Mouse (Mus musculus): Measurements from ENCODE around the gene Ak9. TPM values are rescaled to one million over a fixed set of nuclear protein-coding genes. Genes with fewer than 3 reads are reported as not detected.

The Ak9 gene
- polyA plus RNA-seq, 1 experiment from 2014 or later = 0.03 TPM

- no peaks in the 10 kb centered on the region for H3K4me1 ChIP-seq (ENCODE audit: control insufficient read depth, insufficient read depth, low read length)
- H3K9ac ChIP-seq (ENCODE audit: low read length) = no peak overlapping the region
- H3K36me3 ChIP-seq (ENCODE audit: control insufficient read depth, insufficient read depth, low read length) = no peaks in the 10 kb centered on the region
- no peak for ATAC-seq (ENCODE audit: insufficient number of reproducible peaks, low FRiP score, low TSS enrichment, low read depth)
- H3K27ac ChIP-seq (replicated peaks; ENCODE audit: low read depth, low read length) = no peak overlapping the region
- no peaks in the 10 kb centered on the region for H3K9me3 ChIP-seq (ENCODE audit: control insufficient read depth, low read length)
- H3K4me2 ChIP-seq (ENCODE audit: low read depth, severe bottlenecking) = no peak overlapping the region
- H3K4me3 ChIP-seq (ENCODE audit: low read depth, low read length) = no peak overlapping the region
- no peak for DNase-seq (ENCODE audit: low spot score)
- no peaks in the 10 kb centered on the region for H3K27me3 ChIP-seq (ENCODE audit: control insufficient read depth, insufficient read depth, low read length)
- WGBS = 80% methylated on average over 1 of the region's 1 CpGs
These were observed 3.6 kb upstream of the Ak9 start for GRCm38 (mm10) chr10:41300161-41300560.

GRCm38 (mm10) chr10:41302689-41303431 lies 920 bp upstream of the Ak9 start, which contains the start of gene Fig4:
Gene Fig4 (minus strand): TSS chr10:41303260.
- Histone ChIP-seq H3K4me2 (ENCODE audit: low read depth, severe bottlenecking) (peak within 1 kb of the TSS; percentile 88), H3K27me3 (ENCODE audit: control insufficient read depth, insufficient read depth, low read length) (no peaks in the 10 kb centered on the region), H3K27ac (replicated peaks; ENCODE audit: low read depth, low read length) (0 out of 2 replicates have a peak within 1 kb of the TSS, but pooled peaks have one; percentile 21), H3K9ac (ENCODE audit: low read length) (peak within 1 kb of the TSS; percentile 69), H3K9me3 (ENCODE audit: control insufficient read depth, low read length) (no peaks in the 10 kb centered on the region), H3K36me3 (ENCODE audit: control insufficient read depth, insufficient read depth, low read length) (no peaks in the 10 kb centered on the region), H3K4me3 (ENCODE audit: low read depth, low read length) (peak within 1 kb of the TSS; percentile 89), H3K4me1 (ENCODE audit: control insufficient read depth, insufficient read depth, low read length) (no peaks in the 10 kb centered on the region)
- WGBS = under 1% methylated on average over 38 of the region's 38 CpGs
- peak; percentile 83 for ATAC-seq (ENCODE audit: insufficient number of reproducible peaks, low FRiP score, low TSS enrichment, low read depth)
- DNase-seq (ENCODE audit: low spot score) = peak; percentile 90

GRCm38 (mm10) chr10:41304961-41305455 lies 1.2 kb downstream of the Ak9 start:
- DNase-seq (ENCODE audit: low spot score) = no peak
- Histone ChIP-seq H3K4me3 (ENCODE audit: low read depth, low read length) (no peak overlapping the region), H3K9me3 (ENCODE audit: control insufficient read depth, low read length) (no peaks in the 10 kb centered on the region), H3K36me3 (ENCODE audit: control insufficient read depth, insufficient read depth, low read length) (no peaks in the 10 kb centered on the region), H3K4me1 (ENCODE audit: control insufficient read depth, insufficient read depth, low read length) (no peaks in the 10 kb centered on the region), H3K27ac (replicated peaks; ENCODE audit: low read depth, low read length) (no peak overlapping the region), H3K9ac (ENCODE audit: low read length) (no peak overlapping the region), H3K4me2 (ENCODE audit: low read depth, severe bottlenecking) (no peak overlapping the region), H3K27me3 (ENCODE audit: control insufficient read depth, insufficient read depth, low read length) (no peaks in the 10 kb centered on the region)
- WGBS = 72% methylated on average over 9 of the region's 9 CpGs
- ATAC-seq (ENCODE audit: insufficient number of reproducible peaks, low FRiP score, low TSS enrichment, low read depth) = no peak

GRCm38 (mm10) chr10:41308205-41308604 lies 4.4 kb downstream of the Ak9 start:
- DNase-seq (ENCODE audit: low spot score) (no peak), ATAC-seq (ENCODE audit: insufficient number of reproducible peaks, low FRiP score, low TSS enrichment, low read depth) (no peak)
- Histone ChIP-seq H3K9me3 (ENCODE audit: control insufficient read depth, low read length) (no peaks in the 10 kb centered on the region), H3K9ac (ENCODE audit: low read length) (no peak overlapping the region), H3K27me3 (ENCODE audit: control insufficient read depth, insufficient read depth, low read length) (no peaks in the 10 kb centered on the region), H3K4me3 (ENCODE audit: low read depth, low read length) (no peak overlapping the region), H3K36me3 (ENCODE audit: control insufficient read depth, insufficient read depth, low read length) (no peaks in the 10 kb centered on the region), H3K4me1 (ENCODE audit: control insufficient read depth, insufficient read depth, low read length) (no peaks in the 10 kb centered on the region), H3K4me2 (ENCODE audit: low read depth, severe bottlenecking) (no peak overlapping the region), H3K27ac (replicated peaks; ENCODE audit: low read depth, low read length) (no peak overlapping the region)
- 90% methylated on average over 4 of the region's 4 CpGs for WGBS

- no peak overlapping the region for H3K4me3 ChIP-seq (ENCODE audit: low read depth, low read length)
- no peaks in the 10 kb centered on the region for H3K36me3 ChIP-seq (ENCODE audit: control insufficient read depth, insufficient read depth, low read length)
- no peak for DNase-seq (ENCODE audit: low spot score)
- 85% methylated on average over 3 of the region's 3 CpGs for WGBS
- no peak overlapping the region for H3K4me2 ChIP-seq (ENCODE audit: low read depth, severe bottlenecking)
- no peaks in the 10 kb centered on the region for H3K4me1 ChIP-seq (ENCODE audit: control insufficient read depth, insufficient read depth, low read length)
- H3K27me3 ChIP-seq (ENCODE audit: control insufficient read depth, insufficient read depth, low read length) = no peaks in the 10 kb centered on the region
- H3K27ac ChIP-seq (replicated peaks; ENCODE audit: low read depth, low read length) = no peak overlapping the region
- ATAC-seq (ENCODE audit: insufficient number of reproducible peaks, low FRiP score, low TSS enrichment, low read depth) = no peak
- no peak overlapping the region for H3K9ac ChIP-seq (ENCODE audit: low read length)
- no peaks in the 10 kb centered on the region for H3K9me3 ChIP-seq (ENCODE audit: control insufficient read depth, low read length)
These were observed 12.1 kb downstream of the Ak9 start for GRCm38 (mm10) chr10:41315866-41316265.

- no peak for ATAC-seq (ENCODE audit: insufficient number of reproducible peaks, low FRiP score, low TSS enrichment, low read depth)
- Histone ChIP-seq H3K9me3 (ENCODE audit: control insufficient read depth, low read length) (no peaks in the 10 kb centered on the region), H3K4me1 (ENCODE audit: control insufficient read depth, insufficient read depth, low read length) (no peaks in the 10 kb centered on the region), H3K4me3 (ENCODE audit: low read depth, low read length) (no peak overlapping the region), H3K27ac (replicated peaks; ENCODE audit: low read depth, low read length) (no peak overlapping the region), H3K9ac (ENCODE audit: low read length) (no peak overlapping the region), H3K27me3 (ENCODE audit: control insufficient read depth, insufficient read depth, low read length) (no peaks in the 10 kb centered on the region), H3K36me3 (ENCODE audit: control insufficient read depth, insufficient read depth, low read length) (no peaks in the 10 kb centered on the region), H3K4me2 (ENCODE audit: low read depth, severe bottlenecking) (no peak overlapping the region)
- 85% methylated on average over 2 of the region's 2 CpGs for WGBS
- DNase-seq (ENCODE audit: low spot score) = no peak
These were observed 28.8 kb downstream of the Ak9 start for GRCm38 (mm10) chr10:41332533-41333043.

- H3K9ac ChIP-seq (ENCODE audit: low read length) = no peak overlapping the region
- no peaks in the 10 kb centered on the region for H3K9me3 ChIP-seq (ENCODE audit: control insufficient read depth, low read length)
- H3K4me2 ChIP-seq (ENCODE audit: low read depth, severe bottlenecking) = no peak overlapping the region
- H3K27me3 ChIP-seq (ENCODE audit: control insufficient read depth, insufficient read depth, low read length) = no peaks in the 10 kb centered on the region
- H3K4me3 ChIP-seq (ENCODE audit: low read depth, low read length) = no peak overlapping the region
- no peak for DNase-seq (ENCODE audit: low spot score)
- no peaks in the 10 kb centered on the region for H3K36me3 ChIP-seq (ENCODE audit: control insufficient read depth, insufficient read depth, low read length)
- no peak for ATAC-seq (ENCODE audit: insufficient number of reproducible peaks, low FRiP score, low TSS enrichment, low read depth)
- no peak overlapping the region for H3K27ac ChIP-seq (replicated peaks; ENCODE audit: low read depth, low read length)
- H3K4me1 ChIP-seq (ENCODE audit: control insufficient read depth, insufficient read depth, low read length) = no peaks in the 10 kb centered on the region
- WGBS = 86% methylated on average over 7 of the region's 7 CpGs
These were observed 37.6 kb downstream of the Ak9 start for GRCm38 (mm10) chr10:41341346-41341745.

- Histone ChIP-seq H3K9ac (ENCODE audit: low read length) (no peak overlapping the region), H3K4me2 (ENCODE audit: low read depth, severe bottlenecking) (no peak overlapping the region), H3K36me3 (ENCODE audit: control insufficient read depth, insufficient read depth, low read length) (no peaks in the 10 kb centered on the region), H3K9me3 (ENCODE audit: control insufficient read depth, low read length) (no peaks in the 10 kb centered on the region), H3K27me3 (ENCODE audit: control insufficient read depth, insufficient read depth, low read length) (no peaks in the 10 kb centered on the region), H3K27ac (replicated peaks; ENCODE audit: low read depth, low read length) (no peak overlapping the region), H3K4me3 (ENCODE audit: low read depth, low read length) (no peak overlapping the region), H3K4me1 (ENCODE audit: control insufficient read depth, insufficient read depth, low read length) (no peaks in the 10 kb centered on the region)
- no peak for ATAC-seq (ENCODE audit: insufficient number of reproducible peaks, low FRiP score, low TSS enrichment, low read depth)
- DNase-seq (ENCODE audit: low spot score) = no peak
- WGBS = 84% methylated on average over 9 of the region's 9 CpGs
These were observed 61.3 kb downstream of the Ak9 start for GRCm38 (mm10) chr10:41365086-41365485.
